Mouse (Mus musculus) small intestine, adult 2 months (tissue): ENCODE measurements around the gene 4931428L18Rik. TPM values are rescaled to one million over a fixed set of nuclear protein-coding genes. Genes with fewer than 3 reads are reported as not detected.
A peak's percentile ranks its signal among the peaks of the same experiment; 100 is the strongest.
"Not testable (repeated sequence)": the region's sequence is repeated elsewhere in the genome, so short reads cannot be mapped to it uniquely, and the experiment has no call there.

Experiments used
- H3K27ac ChIP-seq: fragments of 200-500 bp; 2 replicates; pipeline ENCODE4 v1.5.1; 2012; ENCODE audit warnings: low read depth, low read length, control low read depth, inconsistent platforms; ENCODE audit not compliant: insufficient read depth
- H3K27me3 ChIP-seq: fragments of 200-500 bp; 2 replicates; pipeline ENCODE4 v1.6.1; 2012; ENCODE audit warnings: mild to moderate bottlenecking, moderate library complexity, low read length, inconsistent platforms; ENCODE audit not compliant: control insufficient read depth, insufficient read depth
- H3K36me3 ChIP-seq: fragments of 200-500 bp; 2 replicates; pipeline ENCODE4 v1.6.1; 2012; ENCODE audit warnings: mild to moderate bottlenecking, low read length, control low read depth, inconsistent platforms; ENCODE audit not compliant: control insufficient read depth, insufficient read depth
- H3K4me1 ChIP-seq: fragments of 200-500 bp; 2 replicates; pipeline ENCODE4 v1.6.1; 2012; ENCODE audit warnings: low read length, inconsistent platforms, mixed read lengths; ENCODE audit not compliant: control insufficient read depth, insufficient read depth, insufficient read length
- H3K4me3 ChIP-seq: fragments of 200-500 bp; 2 replicates; pipeline ENCODE4 v1.5.1; 2012; ENCODE audit warnings: low read depth, mild to moderate bottlenecking, control low read depth, inconsistent platforms, low read length, moderate library complexity
- CTCF ChIP-seq: fragments of 200-500 bp; IDR thresholded peaks from 2 replicates; pipeline ENCODE4 v1.5.1; 2012; ENCODE audit warnings: low read depth, mild to moderate bottlenecking, control low read depth, inconsistent platforms, low read length, moderate library complexity, mixed read lengths; ENCODE audit not compliant: insufficient replicate concordance, insufficient read length; ENCODE audit errors: extremely low read depth
- POLR2A ChIP-seq: fragments of 200-500 bp; IDR thresholded peaks from 2 replicates; pipeline ENCODE4 v1.6.1; 2012; ENCODE audit warnings: low read depth, mild to moderate bottlenecking, control low read depth, inconsistent platforms, low read length, moderate library complexity
- WGBS: fragments of 180-500 bp; shearing (Covaris S2); methylation state at CpG from one replicate; pipeline ENCODE4 v1.1.7; 2018; 5-methylcytosine and 5-hydroxymethylcytosine counted together
- polyA plus RNA-seq: library from polyadenylated mRNA; depleted of rRNA; stranded (reverse); fragments of >200 nt; gene quantifications from 2 replicates; pipeline ENCODE4 v1.2.3, GENCODE M21; 2012

4931428L18Rik gene
- polyA plus RNA-seq, 1 experiment = not detected

GRCm38 (mm10) chr1:31033851-31034534 is 188.5 kb downstream of the 4931428L18Rik start:
- 10% methylated on average over 2 of the region's 2 CpGs for WGBS
- H3K36me3 ChIP-seq = no peaks in the 10 kb centered on the region
- TF ChIP-seq CTCF (no peak), POLR2A (no peak)
- no peak overlapping the region for H3K4me3 ChIP-seq
- H3K27me3 ChIP-seq = no peaks in the 10 kb centered on the region
- H3K27ac ChIP-seq = peak overlapping the region; percentile 21
- H3K4me1 ChIP-seq = peaks cover 3% of the 10 kb centered on the region; the same call in 1 of the 2 replicates

- TF ChIP-seq POLR2A (no peak), CTCF (no peak)
- WGBS = 83% methylated on average over 2 of the region's 2 CpGs
- Histone ChIP-seq H3K36me3 (no peaks in the 10 kb centered on the region), H3K4me3 (no peak overlapping the region), H3K27ac (no peak overlapping the region), H3K4me1 (peaks cover 3% of the 10 kb centered on the region; the same call in 1 of the 2 replicates), H3K27me3 (no peaks in the 10 kb centered on the region)
These were observed 190.1 kb downstream of the 4931428L18Rik start for GRCm38 (mm10) chr1:31032351-31032750.

GRCm38 (mm10) chr1:31023173-31023572 is 199.3 kb downstream of the 4931428L18Rik start:
- Histone ChIP-seq H3K27me3 (no peaks in the 10 kb centered on the region), H3K4me3 (no peak overlapping the region), H3K27ac (peak overlapping the region; percentile 71), H3K4me1 (peaks cover 18% of the 10 kb centered on the region; the same call in 1 of the 2 replicates), H3K36me3 (no peaks in the 10 kb centered on the region)
- no peak for TF ChIP-seq POLR2A
- TF ChIP-seq CTCF = no peak

- WGBS = 18% methylated on average over 6 of the region's 6 CpGs
- 0 out of 2 replicates have a peak overlapping the region, but pooled peaks have one; percentile 5 for H3K4me3 ChIP-seq
- peak overlapping the region; percentile 72 for H3K27ac ChIP-seq
These were observed 203.2 kb downstream of the 4931428L18Rik start for GRCm38 (mm10) chr1:31019283-31019682.

GRCm38 (mm10) chr1:31017377-31017776 is 205.1 kb downstream of the 4931428L18Rik start:
- Histone ChIP-seq H3K4me3 (no peak overlapping the region), H3K4me1 (peaks cover 15% of the 10 kb centered on the region; the same call in 1 of the 2 replicates), H3K27ac (peak overlapping the region; percentile 86), H3K27me3 (no peaks in the 10 kb centered on the region), H3K36me3 (no peaks in the 10 kb centered on the region)
- WGBS = 20% methylated on average over 5 of the region's 5 CpGs
- no peak for TF ChIP-seq CTCF
- TF ChIP-seq POLR2A = no peak

More at GRCm38 (mm10) chr1:31019283-31019682, 203.2 kb downstream of the 4931428L18Rik start:
- H3K27me3 ChIP-seq = no peaks in the 10 kb centered on the region
- no peaks in the 10 kb centered on the region for H3K36me3 ChIP-seq
- H3K4me1 ChIP-seq = peaks cover 22% of the 10 kb centered on the region; the same call in 1 of the 2 replicates
- TF ChIP-seq CTCF (no peak), POLR2A (no peak)

- WGBS = 88% methylated on average over 6 of the region's 6 CpGs
- H3K27me3 ChIP-seq = no peaks in the 10 kb centered on the region
- H3K4me1 ChIP-seq = peaks cover 13% of the 10 kb centered on the region; the same call in 1 of the 2 replicates
- no peak overlapping the region for H3K27ac ChIP-seq
- no peak overlapping the region for H3K4me3 ChIP-seq
- H3K36me3 ChIP-seq = no peaks in the 10 kb centered on the region
- TF ChIP-seq POLR2A = no peak
- TF ChIP-seq CTCF = no peak
These were observed 206.4 kb downstream of the 4931428L18Rik start for GRCm38 (mm10) chr1:31016068-31016467.

GRCm38 (mm10) chr1:31015261-31015660 is 207.2 kb downstream of the 4931428L18Rik start:
- Histone ChIP-seq H3K27ac (no peak overlapping the region), H3K36me3 (no peaks in the 10 kb centered on the region), H3K4me3 (no peak overlapping the region), H3K4me1 (peaks cover 11% of the 10 kb centered on the region; the same call in 1 of the 2 replicates), H3K27me3 (no peaks in the 10 kb centered on the region)
- WGBS = 36% methylated on average over 2 of the region's 2 CpGs
- TF ChIP-seq CTCF = no peak
- no peak for TF ChIP-seq POLR2A

- H3K36me3 ChIP-seq, H3K4me1 ChIP-seq, H3K27me3 ChIP-seq, H3K27ac ChIP-seq, H3K4me3 ChIP-seq: not testable (repeated sequence)
- WGBS = 93% methylated on average over 6 of the region's 6 CpGs
These were observed 244.6 kb downstream of the 4931428L18Rik start, which contains the start of gene AC153137.1 for GRCm38 (mm10) chr1:30977868-30978267. AC153137.1 (minus strand) TSS chr1:30977968.

- H3K27me3 ChIP-seq, H3K36me3 ChIP-seq, H3K4me1 ChIP-seq, H3K4me3 ChIP-seq, H3K27ac ChIP-seq: not testable (repeated sequence)
- WGBS = 89% methylated on average over 7 of the region's 7 CpGs
These were observed 245.2 kb downstream of the 4931428L18Rik start for GRCm38 (mm10) chr1:30977239-30977638.
